Mouse (Mus musculus) liver, embryonic 12.5 days (tissue): ENCODE measurements around the gene Ppm1n. TPM values are rescaled to one million over a fixed set of nuclear protein-coding genes. Genes with fewer than 3 reads are reported as not detected.

Experiments used
- polyA plus RNA-seq: library from polyadenylated mRNA; unstranded; fragments of >200 nt; fragmentation: Nextera tagmentation; extraction: Ambion mirVana; gene quantifications from 2 replicates; pipeline ENCODE4 v1.2.1, GENCODE M21; 2016

Gene Ppm1n
- polyA plus RNA-seq, 1 experiment from 2014 or later, result not detected

Other genes starting within 250 kb of the Ppm1n start
- not detected in 2 replicates for gene Rsph6a, start 225.4 kb downstream of the Ppm1n start, polyA plus RNA-seq
- gene Dmwd, start 203.8 kb downstream of the Ppm1n start, polyA plus RNA-seq, result 7.4 and 7.9 TPM in 2 replicates
- 8.5 and 9.8 TPM in 2 replicates for gene Dmpk, start 196.2 kb downstream of the Ppm1n start, polyA plus RNA-seq
- 1.8 TPM in 2 replicates for gene Six5, start 185.5 kb downstream of the Ppm1n start, polyA plus RNA-seq
- 0.55 and 0.66 TPM in 2 replicates for gene Gm4969, start 161.7 kb downstream of the Ppm1n start, polyA plus RNA-seq
- gene Fbxo46, start 160.2 kb downstream of the Ppm1n start, polyA plus RNA-seq, result 8.1 and 10.1 TPM in 2 replicates
- 4.9 and 5.5 TPM in 2 replicates for gene Qpctl, start 130.8 kb downstream of the Ppm1n start, polyA plus RNA-seq
- 97.8 and 98.3 TPM in 2 replicates for gene Snrpd2, start 130.3 kb downstream of the Ppm1n start, polyA plus RNA-seq
- 0.18 and 0.41 TPM in 2 replicates for gene Gipr, start 113.9 kb downstream of the Ppm1n start, polyA plus RNA-seq
- gene Eml2, start 103.6 kb downstream of the Ppm1n start, polyA plus RNA-seq, result 4.1 and 5.1 TPM in 2 replicates
- 0.51 and 0.62 TPM in 2 replicates for gene Gpr4, start 67.5 kb downstream of the Ppm1n start, polyA plus RNA-seq
- gene Opa3, start 51.7 kb downstream of the Ppm1n start, polyA plus RNA-seq, result 22.1 and 23.3 TPM in 2 replicates
- 61.1 and 61.5 TPM in 2 replicates for gene Vasp, start 8.2 kb downstream of the Ppm1n start, polyA plus RNA-seq
- 5.1 and 5.6 TPM in 2 replicates for gene Rtn2, start 2.6 kb upstream of the Ppm1n start, polyA plus RNA-seq
- gene Fosb, start 30.0 kb upstream of the Ppm1n start, polyA plus RNA-seq, result 0.04 and 0.05 TPM in 2 replicates
- 25.8 and 31.5 TPM in 2 replicates for gene Ercc1, start 64.7 kb upstream of the Ppm1n start, polyA plus RNA-seq
- gene Cd3eap, start 79.4 kb upstream of the Ppm1n start, polyA plus RNA-seq, result 19.5 and 19.9 TPM in 2 replicates
- 1.7 and 1.9 TPM in 2 replicates for gene Ppp1r13l, start 79.7 kb upstream of the Ppm1n start, polyA plus RNA-seq
- 9.9 and 10.9 TPM in 2 replicates for gene Ercc2, start 101.9 kb upstream of the Ppm1n start, polyA plus RNA-seq
- 0.58 and 1.2 TPM in 2 replicates for gene Klc3, start 124.0 kb upstream of the Ppm1n start, polyA plus RNA-seq
- gene Ckm, start 124.7 kb upstream of the Ppm1n start, polyA plus RNA-seq, result 0.15 and 0.20 TPM in 2 replicates
- 3.8 and 4.2 TPM in 2 replicates for gene Mark4, start 178.8 kb upstream of the Ppm1n start, polyA plus RNA-seq
- 3.6 and 3.9 TPM in 2 replicates for gene Exoc3l2, start 183.3 kb upstream of the Ppm1n start, polyA plus RNA-seq
- 2.1 TPM in 2 replicates for gene Bloc1s3, start 228.3 kb upstream of the Ppm1n start, polyA plus RNA-seq
- gene Trappc6a, start 228.3 kb upstream of the Ppm1n start, polyA plus RNA-seq, result 68.4 and 68.6 TPM in 2 replicates
- gene Nkpd1, start 237.8 kb upstream of the Ppm1n start, polyA plus RNA-seq, result not detected in 2 replicates